Mouse (Mus musculus): ENCODE results near the gene Ap2a2. TPM values are rescaled to one million over a fixed set of nuclear protein-coding genes. Genes with fewer than 3 reads are reported as not detected.

The Ap2a2 gene
- polyA plus RNA-seq, 1 experiment from 2014 or later = 67.1 TPM

DNA sequence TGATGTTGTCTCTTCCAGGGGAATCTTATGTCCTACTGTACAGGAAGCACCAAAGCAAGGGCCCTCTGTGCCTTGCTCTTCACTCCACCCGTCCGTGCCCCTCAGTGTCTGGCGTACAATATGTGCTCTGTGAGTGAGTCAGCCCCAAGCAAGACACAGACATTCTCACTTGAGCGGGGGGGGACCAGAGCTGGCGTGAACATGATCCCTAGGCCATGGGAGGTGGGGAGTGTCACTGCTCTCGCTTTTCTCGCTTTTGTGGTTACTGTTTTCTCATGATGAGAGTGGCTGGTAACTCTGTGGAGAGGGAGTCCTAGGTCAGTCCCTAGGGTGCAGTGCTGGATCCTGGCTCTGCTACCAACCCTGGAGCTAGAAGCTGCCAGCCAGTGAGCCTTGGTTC is 2.6 kb downstream of the Ap2a2 start:
- no peak for ATAC-seq (ENCODE audit: low FRiP score)
- Histone ChIP-seq H3K4me1 (replicated peaks; ENCODE audit: control insufficient read depth, insufficient read depth, low read length) (0 out of 2 replicates have a peak, but pooled peaks cover 2% of the 10 kb centered on the region), H3K4me2 (replicated peaks; ENCODE audit: low read depth, low read length) (no peak overlapping the region), H3K9ac (ENCODE audit: low read depth, low read length) (no peak overlapping the region), H3K27ac (ENCODE audit: low read depth, low read length) (no peak overlapping the region), H3K9me3 (ENCODE audit: control insufficient read depth, low read length) (no peaks in the 10 kb centered on the region), H3K36me3 (ENCODE audit: control insufficient read depth, insufficient read depth, low read length) (no peaks in the 10 kb centered on the region), H3K27me3 (ENCODE audit: control insufficient read depth, insufficient read depth, low read length) (no peaks in the 10 kb centered on the region), H3K4me3 (ENCODE audit: low read depth, low read length) (no peak overlapping the region)
- no peak for DNase-seq (ENCODE audit: low spot score)
- 61% methylated on average over 7 of the region's 7 CpGs for WGBS

DNA sequence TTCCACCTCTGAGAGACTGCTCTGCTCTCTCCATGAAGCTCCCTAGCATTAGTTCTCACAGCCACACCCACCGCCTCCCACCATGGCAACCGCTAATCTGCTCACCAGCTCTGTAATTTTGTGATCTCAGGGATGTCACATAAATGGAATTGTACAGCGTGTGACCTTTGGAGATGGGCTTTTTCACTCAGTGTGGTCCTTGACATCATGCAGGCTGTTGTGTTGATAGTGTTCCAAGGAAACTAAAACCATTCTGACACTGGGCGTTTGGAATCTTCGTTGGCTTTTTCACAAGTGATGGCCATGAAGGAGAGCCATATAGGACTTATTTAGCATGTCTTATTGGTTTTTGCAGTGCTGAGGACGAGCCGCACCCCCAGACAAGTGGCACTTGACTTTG is 4.6 kb downstream of the Ap2a2 start:
- H3K4me2 ChIP-seq (replicated peaks; ENCODE audit: low read depth, low read length) = no peak overlapping the region
- DNase-seq (ENCODE audit: low spot score) (no peak), ATAC-seq (ENCODE audit: low FRiP score) (no peak)
- H3K27me3 ChIP-seq (ENCODE audit: control insufficient read depth, insufficient read depth, low read length) = no peaks in the 10 kb centered on the region
- no peaks in the 10 kb centered on the region for H3K36me3 ChIP-seq (ENCODE audit: control insufficient read depth, insufficient read depth, low read length)
- 87% methylated on average over 7 of the region's 7 CpGs for WGBS
- no peak overlapping the region for H3K27ac ChIP-seq (ENCODE audit: low read depth, low read length)
- no peak overlapping the region for H3K9ac ChIP-seq (ENCODE audit: low read depth, low read length)
- no peak overlapping the region for H3K4me3 ChIP-seq (ENCODE audit: low read depth, low read length)
- H3K4me1 ChIP-seq (replicated peaks; ENCODE audit: control insufficient read depth, insufficient read depth, low read length) = 0 out of 2 replicates have a peak, but pooled peaks cover 2% of the 10 kb centered on the region
- no peaks in the 10 kb centered on the region for H3K9me3 ChIP-seq (ENCODE audit: control insufficient read depth, low read length)

DNA sequence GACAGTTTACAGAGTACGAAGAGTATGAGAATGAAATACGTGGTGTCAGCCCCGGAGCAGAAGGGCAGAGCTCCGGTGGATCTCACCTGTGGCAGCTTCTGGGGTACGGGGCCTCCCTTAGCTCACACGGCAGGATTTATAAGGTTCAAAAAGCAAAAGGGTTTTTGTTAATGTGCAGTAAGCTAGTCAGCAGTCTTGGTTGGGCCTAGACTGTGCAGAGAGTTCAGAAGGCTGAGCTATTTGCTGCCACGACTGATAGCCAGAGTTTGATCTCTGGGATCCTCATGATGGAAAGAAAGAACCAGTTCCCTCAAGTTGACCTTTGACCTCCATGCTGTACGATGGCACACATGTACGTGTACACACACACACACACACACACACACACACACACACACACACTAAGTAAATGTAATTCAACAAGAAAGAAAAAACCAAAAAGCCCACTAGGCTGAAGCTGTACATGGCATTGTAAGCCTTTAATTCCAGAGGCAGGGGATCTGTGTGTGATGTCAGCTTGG is 7.4 kb downstream of the Ap2a2 start:
- WGBS = 84% methylated on average over 9 of the region's 9 CpGs
- ATAC-seq (ENCODE audit: low FRiP score) = no peak

DNA sequence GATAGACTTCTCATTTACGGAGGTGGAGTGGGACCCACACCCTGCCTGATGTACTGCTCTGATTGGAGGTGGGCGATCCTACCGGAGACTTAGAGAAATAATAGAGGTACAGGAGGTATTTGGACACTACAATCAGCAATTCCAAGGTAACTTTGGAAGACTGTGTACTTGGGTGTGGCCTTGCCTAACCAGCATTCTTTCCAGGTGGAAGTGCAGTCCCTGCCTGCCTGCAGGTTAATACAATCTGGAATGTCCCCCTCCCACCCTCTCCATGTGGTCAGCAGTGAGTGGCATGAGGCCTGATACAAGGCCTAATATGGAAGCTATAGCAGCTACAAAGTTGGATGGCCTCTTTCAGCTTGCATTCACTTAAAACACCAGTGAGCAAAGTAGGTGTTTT is 7.9 kb downstream of the Ap2a2 start:
- Histone ChIP-seq H3K4me2 (replicated peaks; ENCODE audit: low read depth, low read length) (no peak overlapping the region), H3K9ac (ENCODE audit: low read depth, low read length) (no peak overlapping the region), H3K9me3 (ENCODE audit: control insufficient read depth, low read length) (no peaks in the 10 kb centered on the region), H3K36me3 (ENCODE audit: control insufficient read depth, insufficient read depth, low read length) (no peaks in the 10 kb centered on the region), H3K4me3 (ENCODE audit: low read depth, low read length) (no peak overlapping the region), H3K27ac (ENCODE audit: low read depth, low read length) (no peak overlapping the region), H3K27me3 (ENCODE audit: control insufficient read depth, insufficient read depth, low read length) (no peaks in the 10 kb centered on the region), H3K4me1 (replicated peaks; ENCODE audit: control insufficient read depth, insufficient read depth, low read length) (no peaks in the 10 kb centered on the region)
- 96% methylated on average over 3 of the region's 3 CpGs for WGBS
- DNase-seq (ENCODE audit: low spot score) (no peak), ATAC-seq (ENCODE audit: low FRiP score) (no peak)

More for the DNA sequence above, 7.4 kb downstream of the Ap2a2 start:
- H3K4me2 ChIP-seq (replicated peaks; ENCODE audit: low read depth, low read length) = no peak overlapping the region
- H3K36me3 ChIP-seq (ENCODE audit: control insufficient read depth, insufficient read depth, low read length) = no peaks in the 10 kb centered on the region
- no peaks in the 10 kb centered on the region for H3K9me3 ChIP-seq (ENCODE audit: control insufficient read depth, low read length)
- no peak overlapping the region for H3K4me3 ChIP-seq (ENCODE audit: low read depth, low read length)
- no peaks in the 10 kb centered on the region for H3K4me1 ChIP-seq (replicated peaks; ENCODE audit: control insufficient read depth, insufficient read depth, low read length)
- no peak overlapping the region for H3K27ac ChIP-seq (ENCODE audit: low read depth, low read length)
- no peaks in the 10 kb centered on the region for H3K27me3 ChIP-seq (ENCODE audit: control insufficient read depth, insufficient read depth, low read length)
- no peak overlapping the region for H3K9ac ChIP-seq (ENCODE audit: low read depth, low read length)
- no peak for DNase-seq (ENCODE audit: low spot score)

DNA sequence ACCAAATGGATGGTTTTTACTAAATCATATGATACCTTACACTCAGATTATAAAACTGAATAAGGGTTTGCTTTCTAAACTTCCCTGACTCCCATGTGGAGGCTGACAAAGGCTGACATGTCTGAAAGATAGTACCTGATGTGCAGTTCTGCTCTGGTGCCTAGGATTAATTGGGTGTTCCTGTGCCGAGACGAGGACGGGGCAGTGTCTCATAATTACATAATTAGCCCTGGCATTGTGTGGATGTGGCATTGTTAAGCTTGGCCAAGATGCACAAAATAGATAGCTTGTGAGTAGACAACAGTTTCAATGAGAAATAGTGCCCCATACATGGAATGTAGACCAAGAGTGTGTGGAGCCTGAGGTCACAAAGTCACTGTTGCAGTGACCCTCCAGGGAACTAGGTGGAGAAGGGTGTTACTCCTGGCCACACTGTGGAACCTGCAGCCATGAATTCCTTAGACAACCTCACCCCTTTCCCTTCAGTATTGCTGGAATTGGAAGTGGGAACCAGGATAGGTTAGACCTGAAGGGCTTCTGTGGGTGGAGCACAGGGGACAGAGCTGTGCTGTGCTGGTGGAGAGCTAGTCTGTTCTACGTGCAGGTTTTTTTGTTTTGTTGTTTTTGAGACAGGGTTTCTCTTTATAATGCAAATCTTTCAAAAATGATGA is 8.8 kb downstream of the Ap2a2 start:
- no peaks in the 10 kb centered on the region for H3K4me1 ChIP-seq (replicated peaks; ENCODE audit: control insufficient read depth, insufficient read depth, low read length)
- no peaks in the 10 kb centered on the region for H3K9me3 ChIP-seq (ENCODE audit: control insufficient read depth, low read length)
- no peak overlapping the region for H3K4me2 ChIP-seq (replicated peaks; ENCODE audit: low read depth, low read length)
- ATAC-seq (ENCODE audit: low FRiP score) (no peak), DNase-seq (ENCODE audit: low spot score) (no peak)
- H3K9ac ChIP-seq (ENCODE audit: low read depth, low read length) = no peak overlapping the region
- H3K27ac ChIP-seq (ENCODE audit: low read depth, low read length) = no peak overlapping the region
- H3K36me3 ChIP-seq (ENCODE audit: control insufficient read depth, insufficient read depth, low read length) = no peaks in the 10 kb centered on the region
- no peaks in the 10 kb centered on the region for H3K27me3 ChIP-seq (ENCODE audit: control insufficient read depth, insufficient read depth, low read length)
- 87% methylated on average over 4 of the region's 4 CpGs for WGBS
- no peak overlapping the region for H3K4me3 ChIP-seq (ENCODE audit: low read depth, low read length)

DNA sequence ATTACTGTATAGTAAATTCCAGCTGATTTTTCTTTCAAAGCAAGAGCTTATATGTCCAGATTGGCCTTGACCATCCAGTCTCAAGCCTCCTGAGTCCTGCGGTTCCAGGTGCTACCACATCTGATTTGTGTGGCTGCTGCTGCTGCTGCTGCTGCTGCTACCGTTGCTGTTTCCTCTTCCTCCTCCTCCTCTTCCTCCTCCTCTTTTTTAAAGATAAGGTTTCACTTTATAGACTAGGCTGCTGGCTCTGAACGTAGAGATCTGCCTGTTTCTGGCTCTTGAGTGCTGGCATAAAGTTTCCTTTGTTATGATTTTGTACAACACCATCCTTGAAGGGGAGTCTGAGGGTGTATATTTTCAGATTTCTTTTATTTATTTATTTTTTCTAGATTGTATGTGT is 12.1 kb downstream of the Ap2a2 start:
- Histone ChIP-seq H3K9ac (ENCODE audit: low read depth, low read length) (no peak overlapping the region), H3K27me3 (ENCODE audit: control insufficient read depth, insufficient read depth, low read length) (no peaks in the 10 kb centered on the region), H3K36me3 (ENCODE audit: control insufficient read depth, insufficient read depth, low read length) (no peaks in the 10 kb centered on the region), H3K4me1 (replicated peaks; ENCODE audit: control insufficient read depth, insufficient read depth, low read length) (no peaks in the 10 kb centered on the region), H3K27ac (ENCODE audit: low read depth, low read length) (no peak overlapping the region), H3K4me3 (ENCODE audit: low read depth, low read length) (no peak overlapping the region), H3K4me2 (replicated peaks; ENCODE audit: low read depth, low read length) (no peak overlapping the region), H3K9me3 (ENCODE audit: control insufficient read depth, low read length) (no peaks in the 10 kb centered on the region)
- ATAC-seq (ENCODE audit: low FRiP score) (no peak), DNase-seq (ENCODE audit: low spot score) (no peak)
- WGBS = 91% methylated on average over 3 of the region's 3 CpGs

DNA sequence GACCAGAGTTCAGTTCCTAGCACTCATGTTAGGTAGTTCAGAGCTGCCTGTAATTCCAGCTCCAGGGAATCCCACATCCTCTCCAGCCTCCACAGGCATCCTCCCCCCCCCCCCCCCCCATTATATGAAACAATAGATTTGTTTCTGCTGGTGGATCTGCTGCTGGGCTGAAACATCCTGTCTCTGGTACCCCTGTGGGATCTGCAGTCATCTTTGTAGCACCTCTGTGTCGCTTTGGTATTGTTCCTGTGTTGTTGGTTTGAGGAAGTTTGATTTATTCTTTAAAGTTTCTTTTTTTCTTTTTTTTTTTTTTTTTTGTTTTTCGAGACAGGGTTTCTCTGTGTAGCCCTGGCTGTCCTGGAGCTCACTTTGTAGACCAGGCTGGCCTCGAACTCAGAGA is 13.5 kb downstream of the Ap2a2 start:
- WGBS = 82% methylated on average over 3 of the region's 3 CpGs
- H3K4me3 ChIP-seq (ENCODE audit: low read depth, low read length) = no peak overlapping the region
- no peak overlapping the region for H3K9ac ChIP-seq (ENCODE audit: low read depth, low read length)
- no peaks in the 10 kb centered on the region for H3K27me3 ChIP-seq (ENCODE audit: control insufficient read depth, insufficient read depth, low read length)
- H3K9me3 ChIP-seq (ENCODE audit: control insufficient read depth, low read length) = no peaks in the 10 kb centered on the region
- H3K4me1 ChIP-seq (replicated peaks; ENCODE audit: control insufficient read depth, insufficient read depth, low read length) = no peaks in the 10 kb centered on the region
- H3K27ac ChIP-seq (ENCODE audit: low read depth, low read length) = no peak overlapping the region
- ATAC-seq (ENCODE audit: low FRiP score) (no peak), DNase-seq (ENCODE audit: low spot score) (no peak)
- no peaks in the 10 kb centered on the region for H3K36me3 ChIP-seq (ENCODE audit: control insufficient read depth, insufficient read depth, low read length)
- H3K4me2 ChIP-seq (replicated peaks; ENCODE audit: low read depth, low read length) = no peak overlapping the region

DNA sequence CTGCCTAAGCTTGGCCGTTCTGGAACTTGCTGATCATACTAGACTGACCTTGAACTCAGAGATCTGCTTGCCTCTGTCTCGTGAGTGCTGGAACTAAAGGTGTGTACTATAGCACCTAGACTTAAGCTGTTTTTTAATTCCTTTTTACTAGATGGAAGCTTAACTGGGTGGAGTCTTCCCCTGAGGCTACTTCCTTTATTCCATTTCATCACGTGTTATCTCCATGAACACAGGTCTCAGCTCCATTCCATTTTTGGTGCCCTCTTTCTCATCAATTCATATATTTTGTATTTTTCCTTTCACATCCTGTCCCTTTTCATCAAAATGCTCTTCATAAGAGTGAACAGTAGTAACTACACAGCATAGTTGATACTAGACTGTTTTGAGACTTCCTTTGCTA is 15.8 kb downstream of the Ap2a2 start:
- Histone ChIP-seq H3K4me1 (replicated peaks; ENCODE audit: control insufficient read depth, insufficient read depth, low read length) (no peaks in the 10 kb centered on the region), H3K4me3 (ENCODE audit: low read depth, low read length) (no peak overlapping the region), H3K36me3 (ENCODE audit: control insufficient read depth, insufficient read depth, low read length) (no peaks in the 10 kb centered on the region), H3K9ac (ENCODE audit: low read depth, low read length) (no peak overlapping the region), H3K27me3 (ENCODE audit: control insufficient read depth, insufficient read depth, low read length) (no peaks in the 10 kb centered on the region), H3K27ac (ENCODE audit: low read depth, low read length) (no peak overlapping the region), H3K9me3 (ENCODE audit: control insufficient read depth, low read length) (no peaks in the 10 kb centered on the region), H3K4me2 (replicated peaks; ENCODE audit: low read depth, low read length) (no peak overlapping the region)
- DNase-seq (ENCODE audit: low spot score) (no peak), ATAC-seq (ENCODE audit: low FRiP score) (no peak)
- 93% methylated on average over 3 of the region's 3 CpGs for WGBS

DNA sequence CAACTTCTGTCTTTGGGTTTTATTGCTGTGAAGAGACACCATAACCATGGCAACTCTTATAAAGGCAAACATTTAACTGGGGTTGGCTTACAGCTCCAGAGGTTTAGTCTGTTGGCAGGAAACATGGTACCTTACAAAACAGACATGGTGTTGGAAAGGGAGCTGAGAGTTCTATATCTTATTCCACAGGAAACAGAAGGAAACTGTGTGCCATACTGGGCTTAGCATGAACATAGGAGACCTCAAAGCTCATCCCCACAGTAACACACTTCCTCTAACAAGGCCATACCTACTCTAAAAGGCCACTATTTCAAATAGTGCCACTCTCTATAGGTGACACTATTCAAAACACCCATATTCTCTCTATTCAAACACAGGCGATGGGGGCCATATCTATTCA is 16.5 kb downstream of the Ap2a2 start:
- Histone ChIP-seq H3K27me3 (ENCODE audit: control insufficient read depth, insufficient read depth, low read length) (no peaks in the 10 kb centered on the region), H3K9me3 (ENCODE audit: control insufficient read depth, low read length) (no peaks in the 10 kb centered on the region), H3K9ac (ENCODE audit: low read depth, low read length) (no peak overlapping the region), H3K4me1 (replicated peaks; ENCODE audit: control insufficient read depth, insufficient read depth, low read length) (no peaks in the 10 kb centered on the region), H3K4me2 (replicated peaks; ENCODE audit: low read depth, low read length) (no peak overlapping the region), H3K27ac (ENCODE audit: low read depth, low read length) (no peak overlapping the region), H3K36me3 (ENCODE audit: control insufficient read depth, insufficient read depth, low read length) (no peaks in the 10 kb centered on the region), H3K4me3 (ENCODE audit: low read depth, low read length) (no peak overlapping the region)
- WGBS = 92% methylated on average over 1 of the region's 1 CpGs
- DNase-seq (ENCODE audit: low spot score) (no peak), ATAC-seq (ENCODE audit: low FRiP score) (no peak)

All from hindbrain, embryonic 11.5 days (tissue).